Mouse (Mus musculus): ENCODE data around the gene Tcte3. TPM values are rescaled to one million over a fixed set of nuclear protein-coding genes. Genes with fewer than 3 reads are reported as not detected.
"Not testable (repeated sequence)": the region's sequence is repeated elsewhere in the genome, so short reads cannot be mapped to it uniquely, and the experiment has no call there.

Gene Tcte3
- polyA plus RNA-seq, 1 experiment from 2014 or later = not detected

DNA sequence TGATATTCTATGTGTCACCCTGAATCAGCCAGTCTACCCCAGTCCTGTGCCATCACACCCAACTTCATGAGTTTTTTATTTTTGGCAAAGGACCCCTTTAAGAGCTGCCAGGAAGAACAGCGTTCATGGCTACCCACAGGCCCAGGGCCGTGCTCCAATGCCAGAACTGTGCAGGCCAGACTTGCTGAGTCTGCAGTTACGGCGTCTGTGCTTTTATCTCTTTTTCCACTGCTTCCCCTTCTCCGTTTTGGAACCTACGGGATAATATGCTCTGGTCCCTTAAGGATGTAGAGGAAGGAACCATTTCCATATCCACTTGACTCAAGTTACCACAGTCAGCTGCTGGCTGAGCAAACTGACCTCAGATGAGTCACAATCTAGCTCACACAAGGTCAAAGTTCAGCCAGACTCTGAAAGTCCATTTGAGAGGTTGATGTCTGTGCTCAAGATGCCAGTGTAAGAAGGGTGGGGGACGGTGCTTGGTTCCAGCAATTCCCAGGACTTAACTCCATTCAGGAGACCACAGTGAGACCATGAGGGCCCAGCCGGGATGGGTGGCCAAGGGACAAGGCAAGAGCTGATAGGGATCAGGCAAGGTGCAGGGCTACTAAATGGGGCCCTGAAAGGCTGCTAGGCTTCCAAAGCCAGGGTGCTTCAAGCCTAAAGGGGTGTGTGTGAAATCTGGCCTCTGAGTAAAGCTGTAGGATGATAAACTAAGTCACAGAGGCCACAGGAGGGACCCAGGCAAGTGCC lies 26.9 kb upstream of the Tcte3 start:
- no peaks in the 10 kb centered on the region for H3K9me3 ChIP-seq (replicated peaks; ENCODE audit: control insufficient read depth, low read length)
- no peak overlapping the region for H3K9ac ChIP-seq (ENCODE audit: low read length)
- H3K4me1 ChIP-seq (ENCODE audit: control insufficient read depth, insufficient read depth, low read length) = peaks cover 11% of the 10 kb centered on the region; the same call in 1 of the 2 replicates
- 46% methylated on average over 8 of the region's 8 CpGs for WGBS
- H3K27ac ChIP-seq (ENCODE audit: low read length) = no peak overlapping the region
- no peaks in the 10 kb centered on the region for H3K36me3 ChIP-seq (ENCODE audit: control insufficient read depth, insufficient read depth)
- no peak overlapping the region for H3K4me3 ChIP-seq (ENCODE audit: low read length)
- no peak for ATAC-seq (replicated peaks; ENCODE audit: extremely low read depth, insufficient read depth, low FRiP score)
- no peak overlapping the region for H3K4me2 ChIP-seq (ENCODE audit: low read depth, low read length)
- peaks cover 16% of the 10 kb centered on the region for H3K27me3 ChIP-seq (ENCODE audit: control insufficient read depth, insufficient read depth, low read length)

- no peak overlapping the region for H3K4me3 ChIP-seq (ENCODE audit: low read length)
These were observed 25.6 kb upstream of the Tcte3 start for GRCm38 (mm10) chr17:15066911-15067310.

DNA sequence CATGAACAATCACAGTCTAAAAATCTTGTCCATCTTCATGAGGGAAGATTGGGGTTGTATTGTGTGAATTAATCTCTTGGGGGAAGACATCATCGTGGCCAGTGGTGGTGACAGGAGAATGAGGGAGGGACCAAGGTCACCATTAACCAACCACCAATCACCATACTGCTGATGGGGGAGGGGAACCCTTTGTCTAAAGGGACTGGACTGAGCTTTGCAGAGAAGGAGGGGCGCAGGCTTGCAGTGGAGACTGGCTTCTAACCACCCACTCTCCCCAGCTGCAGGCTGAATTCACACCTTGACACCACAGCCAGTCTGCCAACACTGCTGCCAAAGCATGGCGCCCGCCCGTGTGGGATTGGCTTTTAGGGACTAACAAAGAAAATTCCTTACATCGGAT lies 24.8 kb upstream of the Tcte3 start:
- H3K27me3 ChIP-seq (ENCODE audit: control insufficient read depth, insufficient read depth, low read length) = peaks cover 26% of the 10 kb centered on the region
- peaks cover 10% of the 10 kb centered on the region for H3K36me3 ChIP-seq (ENCODE audit: control insufficient read depth, insufficient read depth)
- H3K9me3 ChIP-seq (replicated peaks; ENCODE audit: control insufficient read depth, low read length) = no peaks in the 10 kb centered on the region
- no peak overlapping the region for H3K4me3 ChIP-seq (ENCODE audit: low read length)
- 45% methylated on average over 6 of the region's 6 CpGs for WGBS
- ATAC-seq (replicated peaks; ENCODE audit: extremely low read depth, insufficient read depth, low FRiP score) = no peak
- peaks cover 11% of the 10 kb centered on the region; the same call in 1 of the 2 replicates for H3K4me1 ChIP-seq (ENCODE audit: control insufficient read depth, insufficient read depth, low read length)
- H3K9ac ChIP-seq (ENCODE audit: low read length) = no peak overlapping the region
- H3K4me2 ChIP-seq (ENCODE audit: low read depth, low read length) = peak overlapping the region; percentile 37
- H3K27ac ChIP-seq (ENCODE audit: low read length) = no peak overlapping the region

More at GRCm38 (mm10) chr17:15066911-15067310, 25.6 kb upstream of the Tcte3 start:
- peaks cover 21% of the 10 kb centered on the region for H3K27me3 ChIP-seq (ENCODE audit: control insufficient read depth, insufficient read depth, low read length)
- H3K4me2 ChIP-seq (ENCODE audit: low read depth, low read length) = no peak overlapping the region
- H3K4me1 ChIP-seq (ENCODE audit: control insufficient read depth, insufficient read depth, low read length) = peaks cover 11% of the 10 kb centered on the region; the same call in 1 of the 2 replicates
- WGBS = 43% methylated on average over 1 of the region's 1 CpGs
- ATAC-seq (replicated peaks; ENCODE audit: extremely low read depth, insufficient read depth, low FRiP score) = no peak
- H3K9me3 ChIP-seq (replicated peaks; ENCODE audit: control insufficient read depth, low read length) = no peaks in the 10 kb centered on the region
- peaks cover 3% of the 10 kb centered on the region for H3K36me3 ChIP-seq (ENCODE audit: control insufficient read depth, insufficient read depth)
- H3K27ac ChIP-seq (ENCODE audit: low read length) = no peak overlapping the region
- no peak overlapping the region for H3K9ac ChIP-seq (ENCODE audit: low read length)

DNA sequence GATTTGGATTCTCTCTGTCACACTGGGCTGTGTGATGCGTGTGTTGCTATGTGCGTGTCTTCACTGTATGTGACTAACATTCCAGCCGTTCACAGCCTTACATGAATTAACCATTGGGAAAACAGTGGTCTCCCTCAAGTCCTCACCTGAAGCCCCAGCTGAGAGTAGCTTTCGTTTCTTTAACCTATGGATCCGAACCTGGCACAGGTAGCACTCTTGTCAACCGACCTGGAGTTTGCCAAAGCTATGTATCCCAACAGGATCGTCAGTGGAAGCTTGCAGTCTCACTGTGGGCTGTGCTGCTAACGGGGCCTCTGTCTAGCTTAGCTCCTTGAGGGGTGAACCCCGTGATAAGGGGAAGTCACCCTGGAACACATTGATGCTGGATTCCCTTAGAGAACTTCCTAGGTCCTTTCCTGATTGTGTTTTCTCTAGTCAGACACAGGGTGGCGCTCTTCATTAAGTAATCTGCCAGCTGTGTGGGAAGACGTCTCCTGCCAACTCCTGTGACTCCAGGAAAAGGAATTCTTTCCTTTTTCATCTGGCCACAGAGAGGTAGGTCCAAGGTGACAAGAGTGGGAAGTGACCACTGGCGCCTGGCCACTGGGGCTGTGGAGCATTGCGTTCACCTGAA lies 24.2 kb upstream of the Tcte3 start:
- peak overlapping the region; percentile 37 for H3K4me2 ChIP-seq (ENCODE audit: low read depth, low read length)
- H3K27me3 ChIP-seq (ENCODE audit: control insufficient read depth, insufficient read depth, low read length) = peaks cover 26% of the 10 kb centered on the region
- 40% methylated on average over 13 of the region's 13 CpGs for WGBS
- peaks cover 10% of the 10 kb centered on the region for H3K36me3 ChIP-seq (ENCODE audit: control insufficient read depth, insufficient read depth)
- no peak overlapping the region for H3K27ac ChIP-seq (ENCODE audit: low read length)
- H3K9me3 ChIP-seq (replicated peaks; ENCODE audit: control insufficient read depth, low read length) = no peaks in the 10 kb centered on the region
- no peak overlapping the region for H3K9ac ChIP-seq (ENCODE audit: low read length)
- peaks cover 11% of the 10 kb centered on the region; the same call in 1 of the 2 replicates for H3K4me1 ChIP-seq (ENCODE audit: control insufficient read depth, insufficient read depth, low read length)
- H3K4me3 ChIP-seq (ENCODE audit: low read length) = no peak overlapping the region
- peak; percentile 33; the same call in 1 of the 2 replicates for ATAC-seq (replicated peaks; ENCODE audit: extremely low read depth, insufficient read depth, low FRiP score)

DNA sequence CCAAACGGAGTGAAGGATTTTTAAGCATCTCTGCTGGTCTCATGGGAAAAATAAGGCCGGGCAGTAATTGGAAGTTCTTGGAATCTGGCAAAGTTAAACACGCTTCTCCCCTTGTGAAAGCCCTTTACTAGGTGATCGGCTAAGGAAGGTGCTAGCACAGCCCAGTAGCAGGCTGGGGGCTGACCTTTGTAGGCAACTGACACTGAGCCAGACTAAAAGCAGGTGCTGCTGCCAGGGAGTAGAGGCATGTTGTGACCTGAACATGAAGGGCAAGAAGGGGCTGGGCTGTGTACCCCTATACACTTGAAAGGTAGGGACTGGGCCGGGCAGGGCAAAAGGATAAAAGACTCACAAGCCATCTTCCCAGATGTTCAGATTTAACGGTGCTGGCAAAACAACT lies 19.1 kb upstream of the Tcte3 start:
- Histone ChIP-seq H3K4me2 (ENCODE audit: low read depth, low read length) (no peak overlapping the region), H3K4me1 (ENCODE audit: control insufficient read depth, insufficient read depth, low read length) (peaks cover 19% of the 10 kb centered on the region), H3K4me3 (ENCODE audit: low read length) (no peak overlapping the region), H3K27me3 (ENCODE audit: control insufficient read depth, insufficient read depth, low read length) (peaks cover 27% of the 10 kb centered on the region), H3K27ac (ENCODE audit: low read length) (no peak overlapping the region), H3K9me3 (replicated peaks; ENCODE audit: control insufficient read depth, low read length) (no peaks in the 10 kb centered on the region), H3K36me3 (ENCODE audit: control insufficient read depth, insufficient read depth) (peaks cover 10% of the 10 kb centered on the region), H3K9ac (ENCODE audit: low read length) (no peak overlapping the region)
- ATAC-seq (replicated peaks; ENCODE audit: extremely low read depth, insufficient read depth, low FRiP score) = no peak
- 87% methylated on average over 6 of the region's 6 CpGs for WGBS

GRCm38 (mm10) chr17:15059646-15060045 lies 18.4 kb upstream of the Tcte3 start:
- Histone ChIP-seq H3K36me3 (ENCODE audit: control insufficient read depth, insufficient read depth) (peaks cover 10% of the 10 kb centered on the region), H3K27me3 (ENCODE audit: control insufficient read depth, insufficient read depth, low read length) (peaks cover 21% of the 10 kb centered on the region), H3K9me3 (replicated peaks; ENCODE audit: control insufficient read depth, low read length) (no peaks in the 10 kb centered on the region), H3K4me1 (ENCODE audit: control insufficient read depth, insufficient read depth, low read length) (peaks cover 19% of the 10 kb centered on the region), H3K4me3 (ENCODE audit: low read length) (no peak overlapping the region), H3K9ac (ENCODE audit: low read length) (no peak overlapping the region), H3K27ac (ENCODE audit: low read length) (no peak overlapping the region), H3K4me2 (ENCODE audit: low read depth, low read length) (no peak overlapping the region)
- ATAC-seq (replicated peaks; ENCODE audit: extremely low read depth, insufficient read depth, low FRiP score) = no peak
- 94% methylated on average over 14 of the region's 14 CpGs for WGBS

- peak overlapping the region; percentile 63 for H3K27ac ChIP-seq (ENCODE audit: low read length)
- no peak overlapping the region for H3K9ac ChIP-seq (ENCODE audit: low read length)
- 29% methylated on average over 5 of the region's 5 CpGs for WGBS
- H3K27me3 ChIP-seq (ENCODE audit: control insufficient read depth, insufficient read depth, low read length) = peaks cover 13% of the 10 kb centered on the region
- H3K4me2 ChIP-seq (ENCODE audit: low read depth, low read length) = no peak overlapping the region
- no peaks in the 10 kb centered on the region for H3K9me3 ChIP-seq (replicated peaks; ENCODE audit: control insufficient read depth, low read length)
- peak; percentile 93 for ATAC-seq (replicated peaks; ENCODE audit: extremely low read depth, insufficient read depth, low FRiP score)
- H3K4me3 ChIP-seq (ENCODE audit: low read length) = no peak overlapping the region
- H3K36me3 ChIP-seq (ENCODE audit: control insufficient read depth, insufficient read depth) = peaks cover 10% of the 10 kb centered on the region
- peaks cover 19% of the 10 kb centered on the region for H3K4me1 ChIP-seq (ENCODE audit: control insufficient read depth, insufficient read depth, low read length)
These were observed 16.9 kb upstream of the Tcte3 start for GRCm38 (mm10) chr17:15058161-15058591.

DNA sequence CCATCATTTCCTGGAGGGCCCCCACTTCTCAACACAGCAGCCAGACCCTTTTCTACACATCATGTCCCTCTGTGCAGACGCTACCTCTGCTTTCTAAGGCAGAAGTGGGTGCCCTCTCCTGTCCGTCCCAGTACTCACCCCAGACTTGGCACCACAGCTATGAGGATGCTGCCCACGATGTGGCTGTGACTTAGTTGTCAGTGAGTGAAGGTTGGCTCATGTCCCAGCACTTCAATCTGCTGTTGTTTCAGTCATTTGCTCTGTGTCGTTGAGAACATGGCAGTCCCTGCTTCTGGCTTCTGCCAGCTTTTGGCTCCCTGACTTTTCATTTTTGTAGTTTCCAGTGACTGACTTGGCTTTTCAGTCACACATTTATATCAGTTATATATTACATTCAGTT lies 14.6 kb upstream of the Tcte3 start:
- Histone ChIP-seq H3K4me3 (ENCODE audit: low read length) (no peak overlapping the region), H3K36me3 (ENCODE audit: control insufficient read depth, insufficient read depth) (no peaks in the 10 kb centered on the region), H3K4me2 (ENCODE audit: low read depth, low read length) (no peak overlapping the region), H3K4me1 (ENCODE audit: control insufficient read depth, insufficient read depth, low read length) (peaks cover 19% of the 10 kb centered on the region), H3K9me3 (replicated peaks; ENCODE audit: control insufficient read depth, low read length) (no peaks in the 10 kb centered on the region), H3K9ac (ENCODE audit: low read length) (no peak overlapping the region), H3K27ac (ENCODE audit: low read length) (no peak overlapping the region), H3K27me3 (ENCODE audit: control insufficient read depth, insufficient read depth, low read length) (0 out of 2 replicates have a peak, but pooled peaks cover 2% of the 10 kb centered on the region)
- 44% methylated on average over 4 of the region's 4 CpGs for WGBS
- no peak for ATAC-seq (replicated peaks; ENCODE audit: extremely low read depth, insufficient read depth, low FRiP score)

DNA sequence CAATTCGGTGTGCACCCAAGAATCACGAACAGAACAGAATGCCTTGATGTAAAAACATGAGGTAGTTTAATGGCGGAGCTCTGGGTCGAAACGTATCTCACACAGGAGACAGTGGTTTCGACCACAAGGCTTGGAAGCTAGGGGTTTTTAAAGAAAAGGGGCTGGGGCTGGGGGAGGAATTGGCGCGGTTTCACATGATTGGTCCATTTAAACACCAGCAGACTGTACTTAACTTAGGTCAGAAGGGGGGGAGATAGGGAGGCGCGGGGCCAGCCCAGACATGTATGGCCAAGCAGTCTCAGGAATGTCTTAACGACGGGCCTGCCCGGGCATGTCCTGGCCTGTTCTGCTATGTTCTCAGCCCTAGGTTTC lies 12.5 kb upstream of the Tcte3 start:
- not testable (repeated sequence) for H3K27ac ChIP-seq (ENCODE audit: low read length); H3K27me3 ChIP-seq (ENCODE audit: control insufficient read depth, insufficient read depth, low read length); H3K4me3 ChIP-seq (ENCODE audit: low read length); H3K4me2 ChIP-seq (ENCODE audit: low read depth, low read length); H3K36me3 ChIP-seq (ENCODE audit: control insufficient read depth, insufficient read depth); ATAC-seq (replicated peaks; ENCODE audit: extremely low read depth, insufficient read depth, low FRiP score); H3K9ac ChIP-seq (ENCODE audit: low read length); H3K9me3 ChIP-seq (replicated peaks; ENCODE audit: control insufficient read depth, low read length)
- WGBS = 94% methylated on average over 12 of the region's 13 CpGs
- peaks cover 14% of the 10 kb centered on the region for H3K4me1 ChIP-seq (ENCODE audit: control insufficient read depth, insufficient read depth, low read length)

Measured in heart, embryonic 16.5 days (tissue).